Mouse (Mus musculus): Measurements from ENCODE around the gene Hpdl.
"Not testable (repeated sequence)": the region's sequence is repeated elsewhere in the genome, so short reads cannot be mapped to it uniquely, and the experiment has no call there.

Hpdl gene

GRCm38 (mm10) chr4:116821694-116822016 lies at the start of gene Hpdl:
TSS of gene Hpdl (minus strand) at chr4:116821707.
- DNase-seq (ENCODE audit: low read depth, low spot score) = no peak

DNA sequence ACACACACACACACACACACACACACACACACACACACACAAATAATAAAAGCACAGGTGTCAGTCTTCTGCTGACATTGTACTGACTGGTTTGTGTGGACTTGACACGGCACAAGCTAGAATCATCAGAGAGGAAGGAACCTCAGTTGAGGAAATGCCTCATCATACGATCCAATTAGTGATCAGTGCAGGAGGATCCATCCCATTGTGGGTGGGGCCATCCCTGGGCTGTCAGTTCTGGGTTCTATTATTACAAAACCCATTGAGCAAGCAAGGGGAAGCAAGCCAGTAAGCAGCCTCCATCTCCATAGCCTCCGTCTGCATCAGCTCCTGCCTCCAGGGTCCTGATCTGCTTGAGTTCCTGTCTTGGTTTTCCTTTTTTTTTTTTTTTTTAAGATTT lies 48.4 kb upstream of the Hpdl start:
- no peak for DNase-seq (ENCODE audit: low read depth, low spot score)

DNA sequence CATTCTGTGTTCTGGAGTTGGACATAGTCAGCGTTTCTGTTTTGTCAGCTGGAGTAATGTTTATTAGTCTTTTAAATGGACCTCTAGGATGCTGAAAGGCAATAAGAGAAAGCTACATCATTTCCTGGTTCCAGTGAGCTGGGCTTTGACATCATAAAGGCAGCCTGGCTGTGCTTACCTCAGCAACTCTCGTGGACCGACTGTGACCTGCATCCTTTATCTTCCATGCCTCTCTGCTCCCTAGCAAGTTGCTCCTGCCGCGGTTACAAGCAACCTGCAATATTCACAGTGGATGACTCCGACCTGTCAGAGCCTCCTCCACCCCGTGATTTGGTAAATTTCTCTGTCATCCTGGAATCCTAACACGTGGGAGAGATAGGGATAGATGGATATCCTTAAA lies 40.5 kb upstream of the Hpdl start:
- DNase-seq (ENCODE audit: low read depth, low spot score) = no peak

GRCm38 (mm10) chr4:116859711-116860110 lies 38.2 kb upstream of the Hpdl start:
- no peak for DNase-seq (ENCODE audit: low read depth, low spot score)

- DNase-seq (ENCODE audit: low read depth, low spot score) = no peak
Measured at GRCm38 (mm10) chr4:116857203-116857602, 35.7 kb upstream of the Hpdl start.

DNA sequence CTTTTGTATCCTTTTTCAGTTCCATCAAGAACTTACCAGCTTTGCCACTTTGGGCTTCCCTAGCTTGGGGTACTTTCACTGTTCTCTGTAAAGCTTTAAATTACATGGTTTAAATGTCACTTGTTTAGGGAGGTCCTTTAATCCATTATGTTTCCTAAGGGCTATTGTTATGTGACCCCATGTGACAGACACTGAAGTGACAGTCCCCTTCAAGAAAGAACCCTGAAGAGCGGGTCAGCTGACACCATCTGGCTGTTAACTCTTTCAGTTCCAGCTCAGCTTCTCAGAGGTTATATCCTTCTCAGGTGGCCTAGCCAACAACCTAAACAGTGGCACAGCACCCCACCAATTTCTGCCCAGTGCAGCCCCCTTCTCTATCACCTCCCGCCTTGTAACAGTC lies 32.8 kb upstream of the Hpdl start:
- DNase-seq (ENCODE audit: low read depth, low spot score) = no peak

DNA sequence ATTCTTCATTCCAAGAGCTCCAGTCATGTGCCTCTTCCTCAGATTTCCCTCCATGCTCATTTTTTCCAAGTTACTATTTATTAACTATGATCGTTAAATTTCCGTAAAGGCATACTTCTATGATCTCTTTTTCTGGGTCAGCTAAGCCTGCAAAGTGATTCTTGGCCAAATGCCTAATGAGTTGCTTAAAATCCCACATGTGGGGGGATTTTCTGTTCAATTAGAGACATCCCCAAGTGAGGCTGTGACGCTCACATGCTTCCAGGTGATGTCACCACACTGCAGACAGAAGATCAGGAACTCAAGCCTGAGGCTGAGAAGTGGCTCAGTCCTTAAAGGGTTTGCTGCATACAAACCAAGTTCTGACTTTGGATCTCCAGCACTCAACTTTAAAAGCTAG lies 28.4 kb upstream of the Hpdl start:
- no peak for DNase-seq (ENCODE audit: low read depth, low spot score)

- DNase-seq (ENCODE audit: low read depth, low spot score) = no peak
Measured at GRCm38 (mm10) chr4:116844324-116844723, 22.8 kb upstream of the Hpdl start.

DNA sequence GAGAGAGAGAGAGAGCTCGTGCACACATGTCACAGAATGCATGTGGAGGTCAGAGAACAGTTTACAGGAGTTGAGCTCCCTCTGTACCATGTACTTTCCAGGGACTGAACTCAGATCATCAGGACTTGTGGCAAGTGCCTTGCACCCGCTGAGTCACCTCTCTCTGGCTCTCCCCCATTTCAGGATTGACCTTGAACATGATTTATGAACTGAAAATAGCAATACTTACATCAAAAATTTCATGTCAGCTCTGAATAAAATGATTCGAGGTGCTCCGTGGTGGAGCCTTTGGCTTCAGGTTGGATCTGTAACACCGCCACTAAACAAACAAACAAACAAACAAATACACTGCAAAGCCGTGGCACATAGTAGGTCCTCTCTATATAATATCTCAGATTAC lies 19.3 kb upstream of the Hpdl start:
- no peak for DNase-seq (ENCODE audit: low read depth, low spot score)

DNA sequence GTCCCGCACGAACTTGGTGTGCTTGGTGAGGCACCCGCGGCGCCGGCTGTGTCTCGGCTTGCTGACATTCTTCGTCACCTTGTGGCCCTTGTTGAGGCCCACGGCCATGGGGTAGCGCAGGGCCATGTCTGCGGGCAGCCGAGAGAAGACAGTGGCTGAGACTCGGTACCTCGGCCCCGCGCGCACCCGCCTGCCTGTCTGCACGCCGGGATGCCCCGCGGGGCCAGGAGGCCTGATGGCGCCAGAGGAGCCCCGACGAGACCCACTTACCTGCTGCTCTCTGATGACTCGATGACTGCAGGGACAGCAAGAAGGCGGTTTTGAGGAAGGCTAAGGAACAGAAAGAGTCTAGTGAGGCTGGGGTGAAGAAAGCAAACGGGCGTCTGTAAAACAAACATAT lies 18.6 kb upstream of the Hpdl start:
- DNase-seq (ENCODE audit: low read depth, low spot score) = not testable (repeated sequence)

- no peak for DNase-seq (ENCODE audit: low read depth, low spot score)
Measured at GRCm38 (mm10) chr4:116838999-116839398, 17.5 kb upstream of the Hpdl start.

DNA sequence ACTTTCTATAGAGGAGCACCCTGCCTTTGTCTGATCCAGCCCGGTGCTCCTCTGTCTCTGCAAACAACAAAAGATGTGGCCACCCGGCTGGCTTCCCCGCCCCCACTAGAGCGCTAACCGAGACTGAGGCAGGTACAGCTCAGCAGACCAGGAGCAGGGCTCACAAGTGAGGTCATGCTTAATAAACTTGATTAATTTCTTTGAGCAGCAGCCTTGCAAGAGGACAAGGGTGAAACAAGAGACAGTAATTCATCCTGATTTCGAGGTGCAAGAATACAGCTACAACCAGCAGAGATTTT lies 8.5 kb upstream of the Hpdl start:
- no peak for DNase-seq (ENCODE audit: low read depth, low spot score)

- no peak for DNase-seq (ENCODE audit: low read depth, low spot score)
Measured at GRCm38 (mm10) chr4:116829364-116830069, 8.0 kb upstream of the Hpdl start.

DNA sequence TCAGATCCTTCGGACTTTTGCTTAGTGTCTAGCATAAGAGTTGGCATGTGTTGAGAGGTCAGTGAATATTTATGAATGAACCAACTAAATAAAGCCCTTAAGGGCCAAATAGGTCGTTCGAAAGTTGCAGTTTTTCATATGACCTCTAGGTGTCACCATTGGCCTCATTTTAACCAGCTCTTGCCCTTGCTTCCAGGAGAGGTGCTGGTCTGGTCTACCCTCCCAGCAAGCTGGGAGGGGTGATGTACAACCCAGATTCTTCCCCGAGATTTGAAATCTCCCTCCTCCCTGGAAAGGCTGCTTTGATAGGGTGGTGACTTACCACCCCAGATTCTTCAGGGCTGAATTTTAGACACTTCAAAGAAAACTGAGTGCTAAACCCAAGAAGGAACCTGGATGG lies 6.3 kb upstream of the Hpdl start:
- DNase-seq (ENCODE audit: low read depth, low spot score) = peak; percentile 83

GRCm38 (mm10) chr4:116824541-116825004 lies 3.1 kb upstream of the Hpdl start:
- peak; percentile 55 for DNase-seq (ENCODE audit: low read depth, low spot score)

- peak; percentile 49 for DNase-seq (ENCODE audit: low read depth, low spot score)
Measured at GRCm38 (mm10) chr4:116820902-116821693, 409 bp downstream of the Hpdl start.

- no peak for DNase-seq (ENCODE audit: low read depth, low spot score)
Measured at GRCm38 (mm10) chr4:116819968-116820901, 1.3 kb downstream of the Hpdl start.

DNA sequence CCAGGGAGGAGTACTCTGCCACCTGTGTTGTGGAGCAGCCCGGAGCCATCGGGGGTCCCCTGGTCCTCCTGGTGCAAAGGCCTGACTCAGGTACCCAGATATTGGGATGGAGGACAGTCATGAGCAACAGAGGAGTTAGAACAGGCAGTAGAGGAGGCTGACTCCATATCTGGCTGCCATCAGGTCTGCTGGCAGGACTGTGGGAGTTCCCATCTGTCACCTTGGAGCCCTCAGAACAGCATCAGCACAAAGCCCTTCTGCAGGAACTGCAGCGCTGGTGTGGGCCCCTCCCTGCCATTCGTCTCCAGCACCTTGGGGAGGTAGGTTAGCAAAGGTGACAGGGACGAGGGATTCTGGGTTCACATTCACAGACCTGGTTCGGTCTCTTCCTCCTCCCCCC lies 4.0 kb downstream of the Hpdl start:
- no peak for DNase-seq (ENCODE audit: low read depth, low spot score)

- no peak for DNase-seq (ENCODE audit: low read depth, low spot score)
Measured at GRCm38 (mm10) chr4:116815276-116815675, 6.2 kb downstream of the Hpdl start.

GRCm38 (mm10) chr4:116811012-116811411 lies 10.5 kb downstream of the Hpdl start:
- no peak for DNase-seq (ENCODE audit: low read depth, low spot score)

DNA sequence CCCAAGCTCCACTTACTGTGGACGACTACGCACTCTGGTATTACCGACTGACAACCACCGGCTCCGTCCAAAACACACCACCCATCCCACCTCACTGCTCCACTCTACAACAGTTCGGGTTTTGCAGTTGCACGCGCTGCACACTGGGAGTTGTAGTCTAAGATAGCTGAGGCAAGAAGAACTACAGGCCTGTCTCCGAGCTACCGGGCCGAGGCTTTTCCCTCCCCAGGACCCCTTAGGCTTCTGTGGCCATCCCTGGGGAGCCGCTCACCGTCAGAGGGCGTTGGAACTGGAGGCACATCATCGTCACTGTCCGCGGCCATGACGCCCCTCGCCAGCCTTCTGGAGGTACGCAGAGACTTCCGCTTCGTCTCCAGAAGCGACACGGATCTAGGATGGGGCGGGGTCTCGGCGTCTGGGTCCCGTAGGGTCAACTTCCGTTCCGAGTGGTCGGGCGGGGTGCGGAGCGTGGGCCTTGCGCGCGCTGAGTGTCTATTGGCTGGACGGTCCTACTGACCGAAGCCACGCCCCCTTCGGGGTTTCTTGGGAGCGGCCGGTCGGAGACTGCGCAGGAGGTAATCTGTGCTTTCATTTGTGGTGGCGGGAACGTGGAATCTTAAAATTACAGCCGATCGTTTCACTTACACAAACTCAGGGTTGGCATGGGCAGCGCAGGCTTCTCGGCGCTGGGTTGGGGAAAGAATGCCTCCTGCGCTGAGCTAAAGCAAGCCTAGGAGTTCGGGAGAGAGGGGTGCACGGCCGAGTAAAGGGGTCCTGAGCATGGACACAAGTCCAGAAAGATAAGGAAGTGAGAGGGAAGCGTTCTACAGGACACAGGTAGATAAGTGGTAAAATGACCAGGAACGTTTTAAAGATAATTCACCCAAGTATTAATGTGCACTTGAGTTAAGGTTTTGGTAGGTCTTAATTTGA lies 14.0 kb downstream of the Hpdl start, which contains the start of the genes Toe1 and Mutyh:
Gene Toe1, minus strand, starts transcription at position 444 of the 933 bp plus-strand sequence.
Gene Mutyh, plus strand, starts transcription at position 527 of the 933 bp plus-strand sequence.
- peak; percentile 96 for DNase-seq (ENCODE audit: low read depth, low spot score)
